Mouse (Mus musculus): ENCODE results near the gene Gm37240.

Gene Gm37240

GRCm38 (mm10) chr3:84806206-84806605 lies 1081.1 kb downstream of the Gm37240 start:
- DNase-seq, result no peak

GRCm38 (mm10) chr3:84804036-84804435 lies 1083.3 kb downstream of the Gm37240 start:
- DNase-seq, result no peak

GRCm38 (mm10) chr3:84787914-84788313 lies 1099.4 kb downstream of the Gm37240 start:
- no peak for DNase-seq

GRCm38 (mm10) chr3:84776084-84776483 lies 1111.2 kb downstream of the Gm37240 start:
- DNase-seq, result no peak

GRCm38 (mm10) chr3:84775577-84775976 lies 1111.7 kb downstream of the Gm37240 start:
- no peak for DNase-seq

GRCm38 (mm10) chr3:84775067-84775423 lies 1112.3 kb downstream of the Gm37240 start:
- no peak for DNase-seq

GRCm38 (mm10) chr3:84774246-84775066 lies 1112.9 kb downstream of the Gm37240 start:
- no peak for DNase-seq

- no peak for DNase-seq
Observed at GRCm38 (mm10) chr3:84771980-84772379, 1115.3 kb downstream of the Gm37240 start.

GRCm38 (mm10) chr3:84770518-84770917 lies 1116.8 kb downstream of the Gm37240 start:
- no peak for DNase-seq

GRCm38 (mm10) chr3:84769411-84769810 lies 1117.9 kb downstream of the Gm37240 start:
- no peak for DNase-seq

GRCm38 (mm10) chr3:84768940-84769339 lies 1118.4 kb downstream of the Gm37240 start:
- no peak for DNase-seq

GRCm38 (mm10) chr3:84753816-84754215 lies 1133.5 kb downstream of the Gm37240 start:
- DNase-seq, result no peak

- no peak for DNase-seq
Observed at GRCm38 (mm10) chr3:84749222-84749621, 1138.1 kb downstream of the Gm37240 start.

- DNase-seq, result no peak
Observed at GRCm38 (mm10) chr3:84748139-84748538, 1139.2 kb downstream of the Gm37240 start.

GRCm38 (mm10) chr3:84745537-84746189 lies 1141.7 kb downstream of the Gm37240 start:
- no peak for DNase-seq

- no peak for DNase-seq
Observed at GRCm38 (mm10) chr3:84744707-84745106, 1142.6 kb downstream of the Gm37240 start.

GRCm38 (mm10) chr3:84740050-84740596 lies 1147.2 kb downstream of the Gm37240 start:
- DNase-seq, result no peak

GRCm38 (mm10) chr3:84737137-84737536 lies 1150.2 kb downstream of the Gm37240 start:
- no peak for DNase-seq

- no peak for DNase-seq
Observed at GRCm38 (mm10) chr3:84735716-84736115, 1151.6 kb downstream of the Gm37240 start.

GRCm38 (mm10) chr3:84732516-84732915 lies 1154.8 kb downstream of the Gm37240 start:
- no peak for DNase-seq

- no peak for DNase-seq
Observed at GRCm38 (mm10) chr3:84732016-84732502, 1155.3 kb downstream of the Gm37240 start.

GRCm38 (mm10) chr3:84731403-84732015 lies 1155.8 kb downstream of the Gm37240 start:
- no peak for DNase-seq

GRCm38 (mm10) chr3:84731003-84731402 lies 1156.3 kb downstream of the Gm37240 start:
- no peak for DNase-seq
